Mouse (Mus musculus) stomach, embryonic 14.5 days (tissue): ENCODE measurements around the gene Bach2. TPM values are rescaled to one million over a fixed set of nuclear protein-coding genes. Genes with fewer than 3 reads are reported as not detected.

Experiments used
- ATAC-seq: fragments of 200-750 bp; cut with Nextera tagmentation; 2 replicates; pipeline ENCODE4 v1.8.0; 2017; ENCODE audit warnings: low read depth, moderate TSS enrichment; ENCODE audit not compliant: insufficient number of reproducible peaks, insufficient read depth, low FRiP score
- H3K27ac ChIP-seq: fragments of 300-500 bp; sonication (generic); 2 replicates; pipeline ENCODE4 v1.5.1; 2014; ENCODE audit warnings: mild to moderate bottlenecking, low read length, moderate library complexity, mixed read lengths
- H3K27me3 ChIP-seq: fragments of 300-500 bp; sonication (generic); 2 replicates; pipeline ENCODE4 v1.6.1; 2014; ENCODE audit warnings: low read length, control low read depth, mixed read lengths; ENCODE audit not compliant: control insufficient read depth, insufficient read depth
- H3K36me3 ChIP-seq: fragments of 300-500 bp; sonication (generic); 2 replicates; pipeline ENCODE4 v1.6.1; 2014; ENCODE audit warnings: mild to moderate bottlenecking, control low read depth, low read length, moderate library complexity, mixed read lengths; ENCODE audit not compliant: control insufficient read depth, insufficient read depth
- H3K4me1 ChIP-seq: fragments of 300-500 bp; sonication (generic); 2 replicates; pipeline ENCODE4 v1.6.1; 2014; ENCODE audit warnings: low read length, control low read depth, mixed read lengths; ENCODE audit not compliant: control insufficient read depth, insufficient read depth
- H3K4me2 ChIP-seq: fragments of 300-500 bp; sonication (generic); replicated peaks from 2 replicates; pipeline ENCODE4 v1.6.1; 2014; ENCODE audit warnings: low read depth, low read length, control low read depth
- H3K4me3 ChIP-seq: fragments of 300-500 bp; sonication (generic); 2 replicates; pipeline ENCODE4 v1.5.1; 2014; ENCODE audit warnings: low read depth, low read length, control low read depth
- H3K9ac ChIP-seq: fragments of 300-500 bp; sonication (generic); replicated peaks from 2 replicates; pipeline ENCODE4 v1.6.1; 2014; ENCODE audit warnings: low read depth, mild to moderate bottlenecking, control low read depth, low read length, moderate library complexity, mixed read lengths
- H3K9me3 ChIP-seq: fragments of 300-500 bp; sonication (generic); 2 replicates; pipeline ENCODE4 v1.6.1; 2016; ENCODE audit warnings: low read depth, low read length, control low read depth; ENCODE audit not compliant: control insufficient read depth
- WGBS: fragments of 180-500 bp; shearing (Covaris S2); extraction: QIAGEN DNeasy Blood & Tissue Kit; methylation state at CpG from one replicate; pipeline ENCODE4 v1.1.7; 2014; 5-methylcytosine and 5-hydroxymethylcytosine counted together
- polyA plus RNA-seq: library from polyadenylated mRNA; unstranded; fragments of >200 nt; fragmentation: Nextera tagmentation; extraction: Ambion mirVana; gene quantifications from 2 replicates; pipeline ENCODE4 v1.2.1, GENCODE M21; 2014

Bach2 gene
- polyA plus RNA-seq = 8.4 and 10.0 TPM in 2 replicates

- Histone ChIP-seq H3K9ac (peak within 1 kb of the TSS; percentile 73), H3K36me3 (no peaks in the 10 kb centered on the region), H3K27ac (peak within 1 kb of the TSS; percentile 91), H3K4me3 (peak within 1 kb of the TSS; percentile 85), H3K27me3 (no peaks in the 10 kb centered on the region; the same call in 1 of the 2 replicates), H3K4me2 (peak within 1 kb of the TSS; percentile 91), H3K9me3 (no peaks in the 10 kb centered on the region), H3K4me1 (peaks cover 18% of the 10 kb centered on the region)
- ATAC-seq = peak; percentile 89
- WGBS = under 1% methylated on average over 36 of the region's 69 CpGs
Measured at GRCm38 (mm10) chr4:32238366-32238854, at the start of gene Bach2. Gene Bach2 (plus strand): TSS chr4:32238804.

DNA sequence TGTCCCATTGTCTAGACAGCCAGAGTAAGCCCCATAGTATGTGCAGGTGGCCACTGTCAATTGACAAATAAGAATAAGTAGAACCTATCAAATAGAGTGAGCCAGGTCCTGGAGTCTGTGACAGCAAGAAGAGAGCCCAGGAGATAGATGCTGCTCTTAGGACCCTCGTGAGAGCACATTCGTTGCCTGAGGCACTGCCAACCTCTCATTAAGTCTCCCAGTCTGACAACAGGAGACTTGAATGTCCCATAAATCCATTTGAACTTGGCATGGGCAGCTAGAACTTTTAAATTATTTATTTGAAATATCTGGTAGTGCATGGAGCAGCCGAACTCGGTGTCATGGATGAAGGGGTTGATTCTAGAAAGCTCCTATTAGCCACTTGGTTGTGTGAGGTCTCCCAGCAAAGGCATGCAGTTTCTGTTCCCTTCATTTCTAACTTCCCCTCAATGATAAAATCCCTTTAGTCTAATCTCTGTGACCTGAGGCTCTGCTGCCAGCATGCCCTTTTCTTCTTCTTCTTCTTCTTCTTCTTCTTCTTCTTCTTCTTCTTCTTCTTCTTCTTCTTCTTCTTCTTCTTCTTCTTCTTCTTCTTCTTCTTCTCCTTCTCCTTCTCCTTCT lies 49.1 kb upstream of the Bach2 start:
- Histone ChIP-seq H3K9me3 (no peaks in the 10 kb centered on the region), H3K4me3 (no peak overlapping the region), H3K4me2 (no peak overlapping the region), H3K27me3 (no peaks in the 10 kb centered on the region), H3K36me3 (no peaks in the 10 kb centered on the region), H3K4me1 (no peaks in the 10 kb centered on the region), H3K9ac (no peak overlapping the region), H3K27ac (no peak overlapping the region)
- ATAC-seq = no peak
- WGBS = 67% methylated on average over 4 of the region's 4 CpGs

DNA sequence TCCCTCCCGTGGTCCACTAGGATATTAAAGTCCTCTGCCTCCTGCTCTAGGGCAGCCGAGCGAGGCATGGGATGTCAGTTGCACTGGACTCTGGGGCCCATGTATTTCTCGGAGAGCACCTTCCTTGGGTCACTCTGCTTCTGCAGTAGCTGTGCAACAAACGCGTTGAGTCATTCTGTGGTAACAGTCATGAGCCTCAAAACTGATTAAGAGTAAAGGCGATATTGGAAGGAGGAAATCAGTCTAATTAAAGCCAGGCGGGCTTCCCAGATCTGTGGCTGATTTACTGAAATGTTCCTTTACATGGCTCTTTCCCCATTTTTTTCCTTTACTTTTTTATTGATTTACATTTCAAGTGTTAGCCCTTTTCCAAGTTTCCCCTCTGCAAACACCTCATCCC lies 48.1 kb upstream of the Bach2 start:
- no peak overlapping the region for H3K27ac ChIP-seq
- 85% methylated on average over 8 of the region's 8 CpGs for WGBS

DNA sequence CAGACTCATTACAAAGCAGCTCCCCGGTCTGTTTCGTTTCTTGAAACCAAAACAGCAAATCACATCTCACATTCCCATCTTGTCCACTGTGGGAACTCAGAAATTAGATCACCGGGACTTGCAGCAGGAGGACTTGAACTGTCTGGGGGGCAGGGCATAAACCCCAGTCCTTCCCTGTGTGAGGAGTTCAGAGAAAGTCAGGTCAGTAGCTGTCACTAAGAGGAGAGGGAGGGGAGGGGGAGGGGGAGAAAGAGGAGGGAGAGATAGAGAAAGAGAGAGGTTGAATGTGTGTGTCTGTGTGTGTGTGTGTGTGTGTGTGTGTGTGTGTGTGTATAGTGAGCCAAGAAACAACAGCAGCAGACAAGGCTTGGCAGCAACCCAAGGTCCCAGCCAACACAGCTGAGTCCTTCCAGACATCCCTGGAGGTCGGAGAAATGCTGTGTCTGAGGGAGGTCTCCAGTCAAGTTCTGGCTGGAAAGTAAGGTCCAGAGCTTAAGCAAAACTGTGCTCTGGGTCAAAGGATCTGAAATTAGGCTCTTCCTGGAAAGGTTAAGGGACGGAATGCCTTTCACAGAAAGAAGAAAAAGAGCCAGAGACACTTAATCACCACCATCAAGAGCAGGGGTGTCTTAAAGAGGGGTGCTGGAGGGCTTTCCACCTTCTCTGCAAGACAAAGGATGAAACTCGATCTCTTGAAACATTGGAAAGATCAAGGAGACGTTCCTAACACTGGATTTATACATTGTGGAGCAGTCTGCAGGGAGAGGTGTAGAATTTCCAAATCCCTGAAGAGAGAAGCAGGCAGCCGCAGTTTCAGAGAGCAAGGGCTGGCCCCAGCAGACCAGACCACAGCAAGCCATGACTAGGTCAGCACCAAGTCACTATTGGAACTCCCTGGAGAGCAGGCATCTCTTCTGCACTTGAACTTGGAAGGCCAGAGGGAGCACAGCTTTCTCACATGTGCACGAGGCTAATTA lies 42.4 kb upstream of the Bach2 start:
- Histone ChIP-seq H3K4me1 (peaks cover 15% of the 10 kb centered on the region), H3K4me3 (no peak overlapping the region), H3K27ac (peak overlapping the region; percentile 82), H3K27me3 (no peaks in the 10 kb centered on the region), H3K4me2 (no peak overlapping the region), H3K9me3 (no peaks in the 10 kb centered on the region), H3K9ac (no peak overlapping the region), H3K36me3 (no peaks in the 10 kb centered on the region)
- WGBS = 16% methylated on average over 9 of the region's 9 CpGs
- ATAC-seq = peak; percentile 79; the same call in 1 of the 2 replicates

More for the DNA sequence above, 48.1 kb upstream of the Bach2 start:
- H3K27me3 ChIP-seq = no peaks in the 10 kb centered on the region
- H3K9ac ChIP-seq = no peak overlapping the region
- H3K4me3 ChIP-seq = no peak overlapping the region
- ATAC-seq = no peak
- no peaks in the 10 kb centered on the region for H3K9me3 ChIP-seq
- no peaks in the 10 kb centered on the region for H3K36me3 ChIP-seq
- H3K4me1 ChIP-seq = peaks cover 2% of the 10 kb centered on the region
- H3K4me2 ChIP-seq = no peak overlapping the region

- H3K4me1 ChIP-seq = peaks cover 15% of the 10 kb centered on the region
- H3K9me3 ChIP-seq = no peaks in the 10 kb centered on the region
- H3K36me3 ChIP-seq = no peaks in the 10 kb centered on the region
- no peak overlapping the region for H3K27ac ChIP-seq
- ATAC-seq = no peak
- H3K4me3 ChIP-seq = no peak overlapping the region
- no peaks in the 10 kb centered on the region for H3K27me3 ChIP-seq
- H3K4me2 ChIP-seq = no peak overlapping the region
- WGBS = 100% methylated on average over 1 of the region's 1 CpGs
- no peak overlapping the region for H3K9ac ChIP-seq
Measured at GRCm38 (mm10) chr4:32198031-32198430, 40.6 kb upstream of the Bach2 start.

- Histone ChIP-seq H3K27ac (no peak overlapping the region), H3K4me3 (no peak overlapping the region), H3K27me3 (no peaks in the 10 kb centered on the region), H3K9me3 (no peaks in the 10 kb centered on the region), H3K4me1 (peaks cover 15% of the 10 kb centered on the region), H3K4me2 (no peak overlapping the region), H3K36me3 (no peaks in the 10 kb centered on the region), H3K9ac (no peak overlapping the region)
- no peak for ATAC-seq
- WGBS = 91% methylated on average over 7 of the region's 7 CpGs
Measured at GRCm38 (mm10) chr4:32198589-32198988, 40.0 kb upstream of the Bach2 start.

- H3K4me3 ChIP-seq = no peak overlapping the region
- H3K4me1 ChIP-seq = peaks cover 15% of the 10 kb centered on the region
- no peaks in the 10 kb centered on the region for H3K9me3 ChIP-seq
- no peaks in the 10 kb centered on the region for H3K36me3 ChIP-seq
- WGBS = 73% methylated on average over 7 of the region's 7 CpGs
- no peak for ATAC-seq
- no peaks in the 10 kb centered on the region for H3K27me3 ChIP-seq
- no peak overlapping the region for H3K4me2 ChIP-seq
- H3K27ac ChIP-seq = no peak overlapping the region
- no peak overlapping the region for H3K9ac ChIP-seq
Measured at GRCm38 (mm10) chr4:32199156-32199555, 39.4 kb upstream of the Bach2 start.

GRCm38 (mm10) chr4:32201114-32201513 lies 37.5 kb upstream of the Bach2 start:
- WGBS = 84% methylated on average over 8 of the region's 8 CpGs

More at GRCm38 (mm10) chr4:32201114-32201513, 37.5 kb upstream of the Bach2 start:
- peaks cover 10% of the 10 kb centered on the region for H3K4me1 ChIP-seq
- no peak overlapping the region for H3K4me2 ChIP-seq
- no peak overlapping the region for H3K4me3 ChIP-seq
- H3K9ac ChIP-seq = no peak overlapping the region
- H3K27ac ChIP-seq = no peak overlapping the region
- H3K9me3 ChIP-seq = no peaks in the 10 kb centered on the region
- H3K27me3 ChIP-seq = no peaks in the 10 kb centered on the region
- no peak for ATAC-seq
- H3K36me3 ChIP-seq = no peaks in the 10 kb centered on the region
